Mouse (Mus musculus) frontal cortex, postnatal 36 days (tissue): ENCODE data around the gene Smg5.
"Not testable (repeated sequence)": the region's sequence is repeated elsewhere in the genome, so short reads cannot be mapped to it uniquely, and the experiment has no call there.

ENCODE experiments used
- DNase-seq, 2 experiments: peaks; one replicate each; pipeline ENCODE4 v3.0.0; 2022; ENCODE audit warnings: low spot score in 2 of 2

Gene Smg5

GRCm38 (mm10) chr3:88354396-88355165 is 18.5 kb downstream of the Smg5 start:
- no peak for DNase-seq

GRCm38 (mm10) chr3:88359584-88359983 is 23.5 kb downstream of the Smg5 start:
- no peak for DNase-seq

DNA sequence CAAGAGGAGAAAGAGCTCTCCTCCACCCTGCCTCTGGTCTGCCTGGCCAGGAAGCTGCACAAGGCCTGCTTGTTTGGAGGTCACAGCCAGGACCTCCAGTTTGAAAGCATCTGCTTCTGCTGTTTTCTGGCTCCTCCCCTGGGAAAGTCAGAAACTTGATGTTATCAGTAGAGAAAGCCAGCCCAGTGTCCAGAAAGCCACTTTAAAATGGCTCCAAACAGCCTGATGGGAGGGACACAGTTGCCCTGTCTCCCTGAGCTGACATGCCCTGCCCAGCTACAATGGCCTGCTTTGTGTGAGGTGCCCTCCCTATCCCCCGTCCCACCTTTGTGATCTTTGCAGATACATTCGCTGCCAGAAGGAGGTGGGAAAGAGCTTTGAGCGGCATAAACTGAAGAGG is 23.9 kb downstream of the Smg5 start:
- no peak for DNase-seq

DNA sequence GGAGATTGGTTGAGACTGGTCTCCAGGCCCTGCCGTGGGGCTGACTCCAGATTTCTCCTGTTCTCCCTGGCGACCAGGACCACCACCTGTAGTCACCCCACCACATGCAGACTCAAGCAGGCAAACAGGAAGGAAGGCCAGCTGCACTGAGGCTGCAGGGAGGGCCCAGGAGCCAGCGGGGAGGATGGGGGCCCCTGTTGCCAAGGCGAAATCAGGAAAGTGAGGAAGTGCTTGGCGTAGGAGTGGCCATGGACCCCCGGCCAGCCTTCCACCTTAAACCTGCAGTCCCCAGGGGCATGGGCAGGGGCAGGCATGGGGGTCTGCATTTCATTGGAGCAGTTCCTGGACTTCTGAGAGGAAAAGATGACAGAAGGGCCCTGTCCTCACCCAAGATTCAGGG is 25.0 kb downstream of the Smg5 start:
- no peak for DNase-seq

DNA sequence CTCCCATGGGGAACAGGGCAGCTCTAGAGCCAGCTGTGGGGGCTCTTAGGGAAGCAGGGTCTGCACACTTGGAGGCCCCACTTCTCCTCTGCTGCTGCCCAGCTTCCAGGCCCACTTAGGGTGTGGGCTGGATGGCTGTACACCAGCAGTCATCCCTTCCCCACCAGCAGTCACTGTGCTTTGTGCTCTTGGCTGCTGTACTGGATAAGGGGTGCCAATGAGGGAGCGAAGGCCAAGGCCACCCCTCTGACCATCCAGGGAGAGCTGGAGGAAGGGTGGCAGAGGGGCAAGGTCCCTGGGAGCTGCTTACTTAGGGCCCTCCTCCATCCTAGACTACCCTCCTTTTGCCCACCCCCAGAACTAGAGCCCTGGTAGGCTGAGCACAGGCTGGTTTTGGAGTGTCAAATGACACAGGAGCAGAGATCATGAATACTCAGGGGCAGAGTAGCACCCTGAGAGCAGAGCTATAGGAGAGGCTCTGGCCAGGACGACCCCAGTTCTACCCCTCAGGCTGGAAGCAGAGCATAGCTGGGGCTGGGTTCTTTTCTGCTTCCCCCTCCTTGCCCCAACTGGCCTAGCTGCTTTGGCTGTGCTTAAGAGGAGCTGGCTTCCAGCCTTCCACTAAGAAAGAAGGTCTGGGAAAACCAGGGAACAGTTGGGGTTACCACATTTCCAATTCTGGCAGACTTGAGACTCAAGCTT is 25.7 kb downstream of the Smg5 start:
- DNase-seq = no peak

DNA sequence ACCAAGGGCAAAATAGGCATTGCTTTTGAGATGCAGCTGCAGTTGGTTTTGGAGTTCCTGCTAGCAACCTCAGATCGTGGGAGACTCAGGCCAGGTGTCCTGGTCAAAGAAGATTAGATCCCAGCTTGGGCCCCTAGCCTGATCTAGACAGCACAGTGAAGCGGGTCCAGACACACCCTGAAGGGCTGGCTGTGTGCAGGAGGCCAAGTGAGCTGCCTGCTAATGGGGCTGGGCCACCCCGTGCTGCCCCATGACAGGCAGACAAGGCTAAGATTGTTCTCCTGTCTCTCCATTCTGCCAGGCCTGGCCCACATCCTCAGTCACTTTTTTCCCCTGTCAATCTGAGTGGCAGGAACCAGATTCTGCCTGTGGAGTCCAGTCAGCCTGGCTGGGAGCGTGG is 27.6 kb downstream of the Smg5 start:
- DNase-seq = peak in 1 of 2 experiments; percentile 47

- DNase-seq = no peak
Measured at GRCm38 (mm10) chr3:88364337-88364736, 28.3 kb downstream of the Smg5 start, which contains the start of gene Paqr6. Gene Paqr6 (plus strand): TSS chr3:88364584.

GRCm38 (mm10) chr3:88365705-88366361 is 29.8 kb downstream of the Smg5 start:
- peak in 1 of 2 experiments; percentile 45 for DNase-seq

- DNase-seq = peak; percentile 65 to 74
Measured at GRCm38 (mm10) chr3:88366830-88367428, 30.9 kb downstream of the Smg5 start.

GRCm38 (mm10) chr3:88367517-88367916 is 31.5 kb downstream of the Smg5 start:
- not testable (repeated sequence) for DNase-seq

GRCm38 (mm10) chr3:88368511-88368910 is 32.5 kb downstream of the Smg5 start:
- DNase-seq = not testable (repeated sequence)

- not testable (repeated sequence) for DNase-seq
Measured at GRCm38 (mm10) chr3:88372643-88373042, 36.6 kb downstream of the Smg5 start, which contains the start of gene Bglap3. Gene Bglap3 (minus strand): TSS chr3:88372743.

DNA sequence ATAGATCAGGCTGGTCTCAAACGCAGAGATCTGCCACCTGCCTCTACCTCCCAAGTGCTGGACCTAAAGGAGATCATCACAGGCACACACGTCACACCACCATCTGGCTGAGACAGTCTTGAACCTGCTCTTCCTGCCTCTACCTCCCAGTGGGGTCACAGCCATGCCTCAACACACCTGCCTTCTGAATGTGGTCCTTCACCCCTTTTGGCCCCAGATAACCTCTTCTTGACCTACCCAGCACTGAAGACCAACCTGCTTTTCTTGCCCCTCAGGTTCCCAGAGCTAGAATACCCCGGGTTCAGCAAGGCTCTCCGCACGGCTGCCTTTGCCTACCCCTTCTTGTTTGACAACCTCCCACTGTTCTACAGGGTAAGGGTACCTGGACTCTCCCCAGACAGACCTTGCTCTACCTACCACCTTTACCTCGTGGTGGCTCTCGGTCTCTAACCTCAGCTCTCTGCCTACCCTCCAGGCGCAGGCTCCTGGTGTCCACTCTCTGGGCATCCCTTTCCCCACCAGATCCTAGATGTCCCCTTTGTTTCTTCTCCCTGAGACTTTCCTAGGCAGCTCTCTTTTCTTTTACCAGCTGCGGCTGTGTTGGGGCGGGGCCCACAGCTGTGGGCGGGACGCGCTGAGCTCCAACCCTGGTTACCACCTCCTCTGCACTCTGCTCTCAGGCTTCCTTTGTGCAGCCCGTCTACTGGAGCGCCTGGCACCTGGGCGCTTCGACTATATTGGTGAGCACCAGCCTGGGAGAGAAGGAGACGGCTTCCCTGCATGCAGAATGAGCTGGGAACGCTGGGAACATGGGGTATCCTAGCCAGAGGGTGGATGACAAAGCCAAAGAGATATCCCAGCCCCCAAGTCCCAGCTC is 39.9 kb downstream of the Smg5 start:
- DNase-seq = not testable (repeated sequence)

GRCm38 (mm10) chr3:88376644-88377043 is 40.6 kb downstream of the Smg5 start:
- not testable (repeated sequence) for DNase-seq

GRCm38 (mm10) chr3:88378599-88378998 is 42.5 kb downstream of the Smg5 start, which contains the start of gene Bglap2:
Gene Bglap2 (minus strand): TSS chr3:88378699.
- not testable (repeated sequence) for DNase-seq

- peak in 1 of 2 experiments; percentile 37 for DNase-seq
Measured at GRCm38 (mm10) chr3:88381389-88382315, 45.6 kb downstream of the Smg5 start.

DNA sequence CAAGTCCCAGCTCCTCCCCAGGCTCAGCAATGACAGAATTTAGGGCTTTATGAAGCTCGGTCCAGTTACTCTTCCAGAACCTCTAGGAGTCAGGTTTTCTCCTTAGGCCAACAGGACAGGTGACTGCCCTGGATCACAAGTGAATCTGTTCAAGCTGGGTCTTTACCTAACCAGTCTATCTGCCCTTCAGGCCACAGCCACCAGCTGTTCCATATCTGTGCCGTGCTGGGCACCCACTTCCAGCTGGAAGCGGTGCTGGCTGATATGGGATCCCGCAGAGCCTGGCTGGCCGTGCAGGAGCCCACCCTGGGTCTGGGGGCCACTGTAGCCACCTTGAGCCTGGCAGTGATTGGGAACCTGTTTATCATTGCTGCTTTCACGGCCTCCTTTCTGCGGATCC is 46.3 kb downstream of the Smg5 start:
- not testable (repeated sequence) for DNase-seq

- no peak for DNase-seq
Measured at GRCm38 (mm10) chr3:88384364-88384763, 48.3 kb downstream of the Smg5 start, which contains the start of gene Bglap. Gene Bglap (minus strand): TSS chr3:88384464.

GRCm38 (mm10) chr3:88393776-88394375 is 57.8 kb downstream of the Smg5 start:
- no peak for DNase-seq
